Mouse (Mus musculus): ENCODE results near the gene Zdhhc20.
"Not testable (repeated sequence)": the region's sequence is repeated elsewhere in the genome, so short reads cannot be mapped to it uniquely, and the experiment has no call there.

The Zdhhc20 gene

GRCm38 (mm10) chr14:57889541-57890010, 500 bp downstream of the Zdhhc20 start:
- DNase-seq (ENCODE audit: extremely low spot score), result peak; percentile 58

DNA sequence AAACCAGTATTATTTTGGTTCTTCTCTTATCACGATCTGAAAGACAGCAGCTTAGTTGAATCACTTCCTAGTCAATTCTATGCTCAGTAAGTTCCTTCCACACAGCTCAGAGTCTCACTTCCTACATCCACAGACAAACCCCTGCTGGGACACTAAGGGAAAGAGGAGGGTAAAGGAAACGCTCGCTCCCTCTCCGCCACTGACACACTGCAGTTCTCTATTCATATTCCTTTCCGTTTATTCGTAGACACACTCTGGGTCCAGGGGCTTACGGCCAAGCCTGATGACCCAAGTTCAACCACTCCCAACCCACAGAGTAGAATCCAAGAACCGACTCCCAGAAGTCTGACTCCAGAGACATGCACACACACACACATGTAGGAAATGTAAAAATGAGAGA, 2.9 kb downstream of the Zdhhc20 start:
- no peak for DNase-seq (ENCODE audit: extremely low spot score)

- no peak for DNase-seq (ENCODE audit: extremely low spot score)
These were observed 4.0 kb downstream of the Zdhhc20 start for GRCm38 (mm10) chr14:57886032-57886431.

GRCm38 (mm10) chr14:57883341-57883740, 6.7 kb downstream of the Zdhhc20 start:
- no peak for DNase-seq (ENCODE audit: extremely low spot score)

DNA sequence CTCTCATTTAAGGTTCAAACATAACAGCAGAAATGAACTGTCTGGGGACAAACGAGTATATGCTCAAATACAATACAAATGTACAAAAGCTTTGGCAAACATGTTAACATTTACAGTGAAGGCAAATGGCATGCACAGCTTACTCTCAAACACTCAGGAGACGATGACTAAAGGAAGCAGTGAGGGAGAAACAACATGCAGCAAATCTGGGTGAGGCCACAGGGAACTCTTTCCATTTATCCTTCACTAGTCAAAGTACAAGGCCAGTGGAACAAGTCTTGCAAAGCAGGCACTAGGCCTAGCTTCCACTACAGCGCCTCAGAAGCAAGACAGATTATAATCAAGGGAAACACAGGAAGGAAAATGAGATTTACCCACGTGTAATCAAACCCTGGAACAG, 7.4 kb downstream of the Zdhhc20 start:
- no peak for DNase-seq (ENCODE audit: extremely low spot score)

DNA sequence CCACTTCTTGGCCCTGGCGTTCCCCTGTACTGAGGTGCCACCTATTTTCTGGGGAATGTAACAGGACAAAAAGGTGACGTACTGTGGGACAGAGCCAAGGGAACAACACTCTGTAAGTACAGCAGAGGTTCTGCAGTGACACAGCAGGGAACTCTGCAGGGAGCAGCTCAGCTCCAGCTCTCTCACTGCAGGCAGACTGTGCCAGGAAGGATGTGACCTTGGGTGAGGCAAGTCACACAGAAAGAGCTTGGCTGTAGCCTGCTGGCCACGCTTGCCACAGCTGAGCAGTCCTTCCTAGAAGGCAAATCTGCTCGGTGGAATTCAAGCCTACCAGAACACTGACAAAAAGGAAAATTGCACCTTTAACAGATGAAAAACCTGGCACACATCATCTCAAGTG, 8.3 kb downstream of the Zdhhc20 start:
- DNase-seq (ENCODE audit: extremely low spot score), result no peak

DNA sequence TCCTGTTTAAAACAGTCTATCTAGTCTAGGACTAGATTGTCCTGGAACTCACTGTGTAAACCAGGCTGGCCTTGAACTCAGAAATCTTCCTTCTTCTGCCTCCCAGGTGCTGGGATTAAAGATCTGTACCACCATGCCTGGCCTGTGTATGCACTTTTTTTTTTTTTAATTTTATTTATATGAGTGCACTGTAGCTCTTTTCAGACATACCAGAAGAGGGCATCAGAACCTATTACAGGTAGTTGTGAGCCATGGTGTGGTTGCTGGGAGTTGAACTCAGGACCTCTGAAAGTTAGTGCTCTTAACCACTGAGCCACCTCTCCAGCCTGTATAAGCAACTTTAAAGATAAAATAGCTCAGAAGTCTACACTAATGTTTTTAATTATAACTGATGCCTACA, 9.0 kb downstream of the Zdhhc20 start:
- DNase-seq (ENCODE audit: extremely low spot score), result no peak

DNA sequence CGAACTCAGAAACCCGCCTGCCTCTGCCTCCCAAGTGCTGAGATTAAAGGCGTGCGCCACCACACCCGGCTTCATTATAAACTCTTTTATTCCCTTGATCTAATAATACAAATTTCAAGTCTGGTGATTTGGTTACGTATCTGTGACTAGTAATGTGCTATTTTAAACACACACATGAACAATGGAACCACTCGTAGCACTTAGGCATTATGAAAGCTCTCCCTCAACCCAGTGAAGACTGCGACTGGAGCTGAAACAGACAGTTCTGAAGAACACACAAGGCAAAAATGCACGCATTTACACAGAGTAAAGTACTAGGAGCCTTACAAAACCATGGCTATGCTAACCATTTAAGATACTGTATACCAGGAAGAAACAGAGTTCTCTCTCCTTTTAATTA, 12.2 kb downstream of the Zdhhc20 start:
- DNase-seq (ENCODE audit: extremely low spot score), result no peak

DNA sequence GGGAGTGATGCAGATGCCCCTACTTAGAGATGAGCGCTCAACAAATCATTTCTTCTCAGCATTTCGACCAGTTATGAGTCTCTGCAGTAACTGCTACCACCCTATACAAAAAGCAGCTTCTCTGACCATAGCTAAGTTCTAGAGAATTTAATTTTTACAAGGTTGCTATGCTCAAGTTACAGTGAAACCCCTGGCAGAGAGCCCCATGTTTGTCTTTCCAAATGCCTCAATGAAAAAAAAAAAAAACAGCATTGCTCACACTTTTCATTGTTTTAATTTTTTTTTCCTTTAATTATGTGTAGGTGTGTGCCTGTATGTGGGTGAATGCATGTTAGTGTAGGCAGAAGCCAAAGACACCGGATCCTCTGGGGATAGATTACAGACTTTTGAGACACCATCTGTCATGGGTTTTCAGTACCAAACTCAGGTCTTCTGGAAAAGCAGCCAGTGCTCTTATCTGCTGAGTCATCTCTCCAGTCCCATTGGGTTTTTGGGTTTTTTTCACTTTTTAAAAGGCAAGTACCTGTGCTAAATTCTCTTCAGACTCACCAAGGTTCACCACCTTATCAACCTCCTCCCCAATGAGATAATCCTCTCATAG, 23.3 kb downstream of the Zdhhc20 start:
- DNase-seq (ENCODE audit: extremely low spot score), result no peak

- no peak for DNase-seq (ENCODE audit: extremely low spot score)
These were observed 24.8 kb downstream of the Zdhhc20 start for GRCm38 (mm10) chr14:57865256-57865655.

- DNase-seq (ENCODE audit: extremely low spot score), result no peak
These were observed 26.9 kb downstream of the Zdhhc20 start for GRCm38 (mm10) chr14:57863129-57863528.

GRCm38 (mm10) chr14:57861987-57862412, 28.1 kb downstream of the Zdhhc20 start:
- no peak for DNase-seq (ENCODE audit: extremely low spot score)

DNA sequence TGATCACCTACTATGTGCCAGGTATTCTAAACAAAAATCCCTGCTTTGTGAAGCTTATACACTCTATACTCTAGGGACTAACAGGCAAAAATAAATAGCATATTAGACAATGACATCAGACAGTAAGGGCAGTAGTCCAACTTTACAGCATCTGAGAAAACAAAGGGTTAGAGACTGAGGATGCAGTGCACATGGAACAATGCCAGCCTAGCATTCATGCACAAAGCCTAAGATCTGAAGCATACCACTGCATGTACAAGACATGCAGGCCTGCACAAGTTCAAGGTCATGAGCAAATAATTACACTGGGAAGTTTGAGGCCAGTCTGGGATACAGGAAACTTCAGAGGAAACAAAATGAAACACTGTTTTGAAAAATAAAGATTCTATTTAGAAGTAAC, 30.6 kb downstream of the Zdhhc20 start:
- no peak for DNase-seq (ENCODE audit: extremely low spot score)

DNA sequence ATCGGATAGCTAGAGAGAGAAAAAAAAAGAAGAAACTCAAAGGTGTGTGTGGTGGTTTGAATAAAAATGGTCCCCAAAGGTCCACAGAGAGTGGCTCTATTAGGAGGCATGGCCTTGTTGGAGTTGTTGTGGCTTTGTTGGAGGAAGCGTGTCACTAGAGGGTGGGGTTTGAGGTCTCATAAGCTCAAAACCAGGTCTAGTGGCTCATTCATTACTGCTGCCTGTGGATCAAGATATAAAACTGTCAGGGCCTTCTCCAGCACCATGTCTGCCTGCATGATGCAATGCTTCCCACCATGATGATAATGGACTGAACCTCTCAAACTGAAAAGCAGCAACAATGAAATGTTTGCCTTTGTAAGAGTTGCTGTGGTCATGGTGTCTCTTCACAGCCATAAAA, 31.5 kb downstream of the Zdhhc20 start:
- DNase-seq (ENCODE audit: extremely low spot score), result no peak

- DNase-seq (ENCODE audit: extremely low spot score), result not testable (repeated sequence)
These were observed 34.0 kb downstream of the Zdhhc20 start for GRCm38 (mm10) chr14:57856037-57856436.

DNA sequence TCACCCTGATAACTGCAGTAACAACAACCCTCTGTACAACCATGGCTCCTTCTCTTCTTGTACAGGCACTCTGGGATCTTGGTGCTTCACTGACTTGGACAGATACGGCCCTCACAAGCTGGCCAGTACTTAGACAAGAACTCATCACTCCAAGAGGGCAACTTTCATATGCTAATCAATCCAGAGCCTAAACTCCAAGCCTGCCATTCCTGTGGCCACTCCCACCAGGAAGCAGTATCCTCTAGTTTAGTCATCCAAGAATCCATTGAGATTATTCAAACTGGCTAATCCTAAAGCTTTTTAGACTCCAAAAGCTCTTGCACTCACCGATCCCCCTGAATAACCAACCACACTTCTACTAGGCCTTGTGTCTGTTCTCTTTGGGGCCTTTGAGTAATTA, 37.1 kb downstream of the Zdhhc20 start:
- DNase-seq (ENCODE audit: extremely low spot score), result no peak

- DNase-seq (ENCODE audit: extremely low spot score), result no peak
These were observed 39.7 kb downstream of the Zdhhc20 start for GRCm38 (mm10) chr14:57850330-57850729.

- DNase-seq (ENCODE audit: extremely low spot score), result no peak
These were observed 41.4 kb downstream of the Zdhhc20 start for GRCm38 (mm10) chr14:57848646-57849045.

DNA sequence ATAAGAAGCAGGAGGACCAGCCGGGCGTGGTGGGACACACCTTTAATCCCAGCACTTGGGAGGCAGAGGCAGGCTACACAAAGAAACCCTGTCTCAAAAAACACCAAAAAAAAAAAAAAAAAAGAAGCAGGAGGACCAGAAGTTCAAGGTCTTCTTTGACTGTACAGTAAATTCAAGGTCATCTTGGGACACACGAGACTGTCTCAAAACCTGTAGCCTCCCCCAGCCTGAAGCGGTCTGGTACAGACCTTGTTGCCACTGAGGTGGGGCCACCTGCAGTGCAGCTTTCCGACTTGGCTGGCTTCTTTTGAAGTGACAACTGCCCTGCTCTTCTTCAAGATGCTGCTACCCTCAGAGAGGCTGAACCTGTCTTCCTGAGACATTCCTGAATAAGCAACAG, 42.0 kb downstream of the Zdhhc20 start:
- DNase-seq (ENCODE audit: extremely low spot score), result not testable (repeated sequence)

GRCm38 (mm10) chr14:57844535-57844934, 45.5 kb downstream of the Zdhhc20 start:
- no peak for DNase-seq (ENCODE audit: extremely low spot score)

DNA sequence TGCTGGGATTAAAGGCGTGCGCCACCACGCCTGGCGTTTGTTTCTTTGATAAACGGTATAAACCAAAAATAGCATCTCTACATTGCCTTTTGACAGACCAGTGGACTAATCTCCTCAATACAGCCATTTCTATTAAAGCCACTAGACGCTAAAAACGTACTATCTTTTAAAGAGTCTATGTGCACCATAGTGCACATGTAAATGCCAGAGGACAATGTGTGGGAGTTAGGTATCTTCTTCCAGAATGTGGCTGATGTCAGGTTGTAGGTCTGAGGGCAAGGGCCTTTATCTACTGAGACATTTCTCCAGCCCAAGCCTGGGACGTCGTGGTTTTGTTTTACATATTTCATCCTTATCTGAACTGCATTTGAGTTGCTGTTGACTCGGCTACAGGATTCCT, 54.9 kb downstream of the Zdhhc20 start:
- no peak for DNase-seq (ENCODE audit: extremely low spot score)

GRCm38 (mm10) chr14:57833526-57833925, 56.5 kb downstream of the Zdhhc20 start:
- DNase-seq (ENCODE audit: extremely low spot score), result no peak

DNA sequence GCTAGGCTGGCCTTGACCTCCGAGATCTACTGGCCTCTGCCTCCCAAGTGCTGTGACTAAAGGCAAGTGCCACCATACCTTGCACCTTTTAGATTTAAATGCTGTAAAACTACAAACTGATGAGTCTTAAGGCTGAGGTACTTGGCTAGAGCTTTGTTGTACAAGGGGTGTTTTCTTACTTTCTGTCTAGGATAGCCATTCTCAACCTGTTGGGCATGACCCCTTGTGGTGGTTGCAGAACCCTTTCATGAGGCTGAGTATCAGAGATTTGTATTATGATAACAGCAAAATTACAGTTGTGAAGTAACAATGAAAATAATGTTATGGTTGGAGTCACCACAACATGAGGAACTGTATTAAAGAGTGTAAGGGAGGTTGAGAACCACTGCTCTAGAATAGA, 62.8 kb downstream of the Zdhhc20 start:
- no peak for DNase-seq (ENCODE audit: extremely low spot score)

Measured in embryo, embryonic 9.5 days (tissue).